Mouse (Mus musculus) midbrain, embryonic 15.5 days (tissue): ENCODE measurements at regions not wholly inside any gene's neighbourhood (a gene's known extent, or its start where the extent isn't known, plus 50 kb on each side); places are given as distances from the start of the nearest gene placed in this dataset.

Source experiments
- ATAC-seq: fragments of 200-750 bp; cut with Nextera tagmentation; replicated peaks from 2 replicates; pipeline ENCODE4 v1.8.0; 2017; ENCODE audit warnings: moderate TSS enrichment
- H3K27ac ChIP-seq: fragments of 300-500 bp; sonication (generic); 2 replicates; pipeline ENCODE4 v1.5.1; 2015; ENCODE audit warnings: mild to moderate bottlenecking, inconsistent platforms
- H3K27me3 ChIP-seq: fragments of 300-500 bp; sonication (generic); replicated peaks from 2 replicates; pipeline ENCODE4 v1.6.1; 2015; ENCODE audit warnings: inconsistent platforms
- H3K36me3 ChIP-seq: fragments of 300-500 bp; sonication (generic); replicated peaks from 2 replicates; pipeline ENCODE4 v1.6.1; 2015; ENCODE audit warnings: inconsistent platforms
- H3K4me1 ChIP-seq: fragments of 300-500 bp; sonication (generic); 2 replicates; pipeline ENCODE4 v1.6.1; 2015; ENCODE audit warnings: inconsistent platforms
- H3K4me2 ChIP-seq: fragments of 300-500 bp; sonication (generic); 2 replicates; pipeline ENCODE4 v1.6.1; 2015; ENCODE audit warnings: inconsistent platforms, mild to moderate bottlenecking, moderate library complexity
- H3K4me3 ChIP-seq: fragments of 300-500 bp; sonication (generic); 2 replicates; pipeline ENCODE4 v1.5.1; 2015; ENCODE audit warnings: mild to moderate bottlenecking, inconsistent platforms
- H3K9ac ChIP-seq: fragments of 300-500 bp; sonication (generic); 2 replicates; pipeline ENCODE4 v1.6.1; 2015; ENCODE audit warnings: mild to moderate bottlenecking, inconsistent platforms
- H3K9me3 ChIP-seq: fragments of 300-500 bp; sonication (generic); 2 replicates; pipeline ENCODE4 v1.6.1; 2016; ENCODE audit warnings: inconsistent platforms
- WGBS: fragments of 180-500 bp; shearing (Covaris S2); methylation state at CpG from one replicate; pipeline ENCODE4 v1.1.7; 2015; ENCODE audit warnings: mixed read lengths; 5-methylcytosine and 5-hydroxymethylcytosine counted together

DNA sequence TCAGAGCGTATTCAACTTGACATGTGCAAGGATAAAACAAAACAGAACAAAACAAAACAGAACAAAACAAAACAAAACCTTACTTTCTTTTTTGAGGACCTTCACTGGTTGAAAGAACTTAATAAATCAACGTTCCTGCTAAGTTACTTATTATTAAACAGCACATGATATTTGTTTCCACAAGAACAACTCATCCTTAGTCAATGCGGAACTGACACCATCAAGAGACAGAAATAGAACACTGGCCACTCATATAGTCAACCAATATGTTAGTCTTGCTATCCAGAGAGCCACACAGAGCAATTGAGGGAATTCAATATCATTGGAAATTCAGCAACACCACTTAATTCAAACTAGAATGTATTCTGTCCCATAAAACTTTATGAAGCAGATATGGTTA is 132.4 kb downstream of the Ifng start:
- no peaks in the 10 kb centered on the region for H3K9me3 ChIP-seq
- no peak overlapping the region for H3K4me3 ChIP-seq
- H3K9ac ChIP-seq: no peak overlapping the region
- H3K4me2 ChIP-seq: no peak overlapping the region
- no peaks in the 10 kb centered on the region for H3K27me3 ChIP-seq
- 85% methylated on average over 3 of the region's 3 CpGs for WGBS
- no peak overlapping the region for H3K27ac ChIP-seq
- no peak for ATAC-seq
- no peaks in the 10 kb centered on the region for H3K4me1 ChIP-seq
- H3K36me3 ChIP-seq: no peaks in the 10 kb centered on the region

DNA sequence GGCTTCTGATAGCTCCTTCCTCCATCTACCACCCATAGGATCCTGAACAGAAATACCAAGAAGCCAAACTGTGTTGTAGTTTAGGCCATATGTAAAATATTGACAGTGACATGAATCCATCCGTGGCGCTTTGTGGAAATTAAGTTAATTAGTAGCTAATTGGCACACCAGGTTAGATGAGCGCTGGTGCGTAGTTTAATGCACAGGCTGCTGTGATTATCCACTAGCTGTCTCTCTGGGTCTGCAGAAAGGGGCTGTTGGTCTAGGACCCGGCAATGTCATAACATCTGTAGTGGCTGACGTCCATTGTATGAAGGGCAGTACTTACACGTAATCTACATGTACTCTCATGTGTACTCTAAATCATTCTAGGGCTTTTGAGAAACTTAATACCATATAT is 134.7 kb downstream of the Ifng start:
- H3K27ac ChIP-seq: no peak overlapping the region
- H3K4me1 ChIP-seq: no peaks in the 10 kb centered on the region
- H3K27me3 ChIP-seq: no peaks in the 10 kb centered on the region
- no peaks in the 10 kb centered on the region for H3K9me3 ChIP-seq
- no peak overlapping the region for H3K9ac ChIP-seq
- H3K36me3 ChIP-seq: no peaks in the 10 kb centered on the region
- ATAC-seq: no peak
- H3K4me3 ChIP-seq: no peak overlapping the region
- no peak overlapping the region for H3K4me2 ChIP-seq
- WGBS: 90% methylated on average over 7 of the region's 7 CpGs

DNA sequence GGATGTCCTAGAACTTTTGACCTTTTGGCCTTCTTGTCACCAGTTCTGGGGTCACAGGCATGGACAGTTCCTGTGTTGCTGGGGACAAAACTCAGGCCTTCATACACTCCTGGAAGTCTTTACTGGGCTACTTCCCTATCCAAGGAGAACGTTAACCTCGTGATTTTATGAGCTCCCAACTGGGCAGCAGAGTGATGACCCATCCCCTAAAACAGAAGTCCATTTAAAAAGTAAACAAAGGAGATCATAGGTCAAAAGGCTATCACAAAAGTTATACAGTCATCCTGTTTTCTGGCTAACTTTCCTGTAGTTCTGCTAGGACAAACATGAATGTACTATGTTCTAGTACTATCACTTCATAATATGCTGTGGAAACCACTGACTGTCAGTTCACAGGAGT is 140.5 kb downstream of the Ifng start:
- ATAC-seq: no peak
- Histone ChIP-seq H3K4me1 (no peaks in the 10 kb centered on the region), H3K9ac (no peak overlapping the region), H3K27me3 (no peaks in the 10 kb centered on the region), H3K27ac (no peak overlapping the region), H3K4me2 (no peak overlapping the region), H3K4me3 (no peak overlapping the region), H3K36me3 (no peaks in the 10 kb centered on the region), H3K9me3 (no peaks in the 10 kb centered on the region)
- 82% methylated on average over 2 of the region's 2 CpGs for WGBS

DNA sequence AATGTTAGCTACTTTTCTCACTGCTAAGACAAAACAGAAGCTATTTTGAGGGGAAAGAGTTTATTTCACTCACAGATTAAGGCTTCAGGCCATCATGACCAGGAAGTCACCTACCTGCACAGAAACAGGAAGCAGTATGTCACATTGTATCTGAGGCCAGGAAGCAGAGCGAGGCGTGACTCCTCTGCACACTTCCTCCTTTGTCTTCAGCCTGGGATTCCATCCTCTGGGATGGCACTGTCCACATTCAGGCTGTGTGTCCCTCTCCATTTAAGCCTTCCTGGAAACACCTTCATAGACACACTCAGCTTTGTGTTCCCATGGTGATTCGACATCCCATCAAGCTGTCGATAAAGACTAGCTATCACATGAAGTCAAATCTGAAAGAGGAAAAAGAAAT is 145.0 kb downstream of the Ifng start:
- no peak overlapping the region for H3K9ac ChIP-seq
- H3K36me3 ChIP-seq: no peaks in the 10 kb centered on the region
- H3K4me1 ChIP-seq: no peaks in the 10 kb centered on the region
- H3K27me3 ChIP-seq: no peaks in the 10 kb centered on the region
- no peak overlapping the region for H3K4me2 ChIP-seq
- 88% methylated on average over 4 of the region's 4 CpGs for WGBS
- no peak for ATAC-seq
- no peaks in the 10 kb centered on the region for H3K9me3 ChIP-seq
- H3K27ac ChIP-seq: no peak overlapping the region
- no peak overlapping the region for H3K4me3 ChIP-seq

DNA sequence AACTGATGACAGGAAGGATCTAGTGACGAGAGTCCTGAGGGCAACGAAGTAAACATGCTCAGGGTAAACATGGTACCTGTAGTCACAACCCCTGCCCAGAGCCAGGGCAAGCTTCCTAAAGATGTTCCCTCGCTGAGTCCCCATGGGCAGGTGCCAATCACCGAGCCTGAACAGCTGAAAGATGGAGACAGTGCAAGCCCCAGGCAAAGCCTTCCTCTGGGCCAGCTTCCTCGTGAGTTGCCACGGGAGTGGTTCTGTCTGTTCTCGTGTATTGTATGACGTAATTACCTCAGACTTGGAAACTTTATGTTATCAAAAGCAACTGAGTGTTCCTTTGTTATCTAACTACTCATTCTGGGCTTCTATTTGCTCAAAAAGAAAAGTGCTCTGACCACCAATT is 147.4 kb downstream of the Ifng start:
- Histone ChIP-seq H3K4me2 (no peak overlapping the region), H3K36me3 (no peaks in the 10 kb centered on the region), H3K9me3 (no peaks in the 10 kb centered on the region), H3K4me1 (no peaks in the 10 kb centered on the region), H3K9ac (no peak overlapping the region), H3K27ac (no peak overlapping the region), H3K27me3 (no peaks in the 10 kb centered on the region), H3K4me3 (no peak overlapping the region)
- no peak for ATAC-seq
- WGBS: 75% methylated on average over 8 of the region's 8 CpGs

DNA sequence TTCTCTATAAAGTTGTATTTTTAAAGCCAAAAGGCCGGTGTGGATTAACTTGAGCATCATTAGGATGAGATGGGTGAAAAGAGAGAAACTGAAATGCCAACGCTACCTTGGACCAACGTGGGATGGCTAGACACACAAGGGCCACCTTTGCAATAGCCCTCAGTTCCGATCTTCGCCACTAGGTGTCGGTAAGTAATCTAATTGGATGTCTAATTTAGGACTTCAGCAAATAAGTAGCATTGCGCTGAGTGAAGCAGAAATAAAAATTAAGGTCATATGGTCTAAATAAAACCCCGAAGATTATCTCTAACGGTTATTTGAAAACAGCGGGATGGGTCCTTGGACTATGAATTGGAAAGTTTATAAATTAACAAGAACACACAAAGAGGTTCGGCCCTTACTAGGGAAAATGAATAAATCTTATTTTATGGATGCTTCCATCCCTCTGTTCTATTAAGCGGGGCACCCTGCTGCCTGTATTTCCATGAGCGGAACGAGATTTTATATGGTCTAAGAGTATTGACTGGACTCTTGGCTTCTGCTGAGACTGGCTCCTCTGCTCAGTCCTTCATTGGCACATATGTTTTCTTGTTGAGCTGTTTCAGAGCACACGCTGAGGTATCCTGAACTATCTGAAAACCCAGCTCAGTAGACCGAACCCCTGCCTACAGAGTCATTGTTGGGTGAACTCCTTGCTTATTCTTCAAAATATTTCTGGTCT is 152.0 kb downstream of the Ifng start:
- Histone ChIP-seq H3K27ac (no peak overlapping the region), H3K9me3 (no peaks in the 10 kb centered on the region), H3K9ac (no peak overlapping the region), H3K4me3 (no peak overlapping the region), H3K27me3 (no peaks in the 10 kb centered on the region), H3K4me2 (no peak overlapping the region), H3K4me1 (no peaks in the 10 kb centered on the region), H3K36me3 (no peaks in the 10 kb centered on the region)
- no peak for ATAC-seq
- WGBS: 38% methylated on average over 16 of the region's 16 CpGs

DNA sequence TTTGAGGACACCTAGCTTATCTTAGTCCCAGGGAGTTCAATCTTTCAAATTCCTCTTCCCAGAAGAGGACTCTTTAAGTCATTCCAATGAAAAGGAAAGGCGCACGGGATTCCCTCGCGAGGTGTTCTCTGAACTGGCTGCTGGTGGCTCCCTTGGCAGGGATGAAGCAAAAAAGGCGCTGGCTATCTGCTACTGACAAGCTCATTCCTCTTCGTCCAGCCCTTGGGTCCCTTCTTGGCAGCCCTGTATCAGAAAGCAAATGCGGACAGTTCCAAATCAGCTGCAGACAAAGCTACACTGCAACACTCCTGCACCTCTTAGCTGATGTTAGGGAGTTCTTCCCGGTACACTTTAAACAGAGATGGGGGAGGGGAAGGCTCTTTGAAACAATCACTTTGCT is 155.4 kb downstream of the Ifng start:
- H3K4me2 ChIP-seq: no peak overlapping the region
- no peak overlapping the region for H3K9ac ChIP-seq
- H3K9me3 ChIP-seq: no peaks in the 10 kb centered on the region
- no peaks in the 10 kb centered on the region for H3K4me1 ChIP-seq
- H3K27ac ChIP-seq: no peak overlapping the region
- no peak overlapping the region for H3K4me3 ChIP-seq
- WGBS: 56% methylated on average over 8 of the region's 8 CpGs
- no peaks in the 10 kb centered on the region for H3K27me3 ChIP-seq
- H3K36me3 ChIP-seq: no peaks in the 10 kb centered on the region
- ATAC-seq: no peak

DNA sequence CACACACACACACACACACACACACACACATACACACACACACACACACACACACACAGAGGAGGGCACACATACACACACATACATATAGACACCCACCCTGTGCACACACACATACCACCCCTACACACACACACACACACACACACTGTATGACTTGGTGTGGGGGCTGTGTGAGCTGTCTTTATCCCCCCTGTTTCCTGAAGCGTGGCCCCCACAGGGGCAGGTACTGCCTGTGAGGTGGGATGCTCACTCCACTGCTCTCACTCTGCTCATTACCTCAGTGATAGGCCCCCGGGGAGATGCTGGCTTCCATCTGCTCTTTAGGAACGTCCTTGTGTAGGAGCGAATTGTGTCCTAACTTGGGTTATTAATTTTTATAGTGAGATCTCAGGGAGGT is 157.7 kb downstream of the Ifng start:
- H3K27me3 ChIP-seq: no peaks in the 10 kb centered on the region

DNA sequence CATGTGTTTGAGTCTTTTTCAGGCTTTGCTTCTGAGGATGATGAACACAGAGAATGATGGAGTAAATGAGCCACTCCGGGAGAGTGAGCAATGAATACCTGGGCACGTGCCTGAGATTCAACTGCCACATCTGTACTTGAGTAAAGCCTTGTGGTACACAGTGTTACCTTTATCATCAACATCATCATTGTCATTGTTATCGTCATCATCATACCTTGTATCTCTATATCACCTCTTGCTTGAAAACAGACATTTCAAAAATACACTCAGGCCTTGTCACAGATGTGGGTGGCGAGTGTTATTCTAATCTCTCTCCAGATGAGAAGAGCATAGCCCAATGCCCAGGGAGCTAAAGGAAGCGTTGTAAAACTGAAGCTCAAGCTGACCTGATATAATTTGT is 158.4 kb downstream of the Ifng start:
- Histone ChIP-seq H3K9me3 (no peaks in the 10 kb centered on the region), H3K27me3 (no peaks in the 10 kb centered on the region), H3K36me3 (no peaks in the 10 kb centered on the region), H3K4me3 (no peak overlapping the region), H3K27ac (no peak overlapping the region), H3K4me2 (no peak overlapping the region), H3K9ac (no peak overlapping the region), H3K4me1 (no peaks in the 10 kb centered on the region)
- ATAC-seq: no peak
- 91% methylated on average over 5 of the region's 5 CpGs for WGBS

More for the DNA sequence above, 157.7 kb downstream of the Ifng start:
- no peaks in the 10 kb centered on the region for H3K36me3 ChIP-seq
- H3K9me3 ChIP-seq: no peaks in the 10 kb centered on the region
- H3K27ac ChIP-seq: no peak overlapping the region
- WGBS: 73% methylated on average over 4 of the region's 4 CpGs
- no peak overlapping the region for H3K9ac ChIP-seq
- no peak for ATAC-seq
- H3K4me2 ChIP-seq: no peak overlapping the region
- no peak overlapping the region for H3K4me3 ChIP-seq
- H3K4me1 ChIP-seq: no peaks in the 10 kb centered on the region

DNA sequence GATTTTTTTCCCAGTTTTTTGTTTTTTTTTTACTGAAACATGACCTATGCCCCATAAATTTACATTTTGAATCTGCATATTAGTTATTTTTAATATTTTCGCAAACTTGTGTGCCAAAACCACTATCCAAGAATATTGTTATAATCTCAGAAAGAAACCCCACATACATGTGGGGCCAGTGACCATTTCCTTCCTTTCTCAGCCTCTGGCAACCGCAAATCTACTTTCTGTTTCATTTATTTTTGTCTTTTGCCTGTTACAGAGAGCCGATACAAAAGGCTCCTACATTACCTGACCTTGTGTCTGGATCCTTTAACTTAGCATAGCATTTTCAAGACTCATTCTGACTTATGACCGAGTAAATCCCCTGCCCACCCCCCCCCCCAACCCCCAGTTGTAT is 158.8 kb downstream of the Ifng start:
- 89% methylated on average over 4 of the region's 4 CpGs for WGBS
- Histone ChIP-seq H3K4me3 (no peak overlapping the region), H3K4me2 (no peak overlapping the region), H3K9me3 (no peaks in the 10 kb centered on the region), H3K9ac (no peak overlapping the region), H3K4me1 (no peaks in the 10 kb centered on the region), H3K36me3 (no peaks in the 10 kb centered on the region), H3K27ac (no peak overlapping the region), H3K27me3 (no peaks in the 10 kb centered on the region)
- ATAC-seq: no peak

DNA sequence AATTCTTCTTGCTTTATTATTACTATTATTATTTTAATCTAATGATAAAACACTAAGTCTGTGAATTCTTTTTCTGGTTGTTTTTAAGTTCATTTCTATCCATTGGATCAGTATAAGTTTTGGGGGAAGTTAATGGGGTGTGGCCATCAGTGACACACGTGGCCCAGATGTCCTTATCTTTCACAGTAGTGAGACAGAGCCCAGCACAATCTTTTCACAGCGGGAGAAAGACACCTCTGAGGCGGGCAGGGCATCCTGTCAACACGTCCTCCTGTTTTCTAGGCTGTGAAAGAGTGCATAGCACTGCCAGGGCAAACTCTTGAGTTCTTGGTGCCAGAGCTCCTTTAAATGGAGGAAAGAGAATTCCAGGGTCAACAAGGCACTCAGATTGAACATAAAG is 162.1 kb downstream of the Ifng start:
- no peaks in the 10 kb centered on the region for H3K36me3 ChIP-seq
- H3K4me2 ChIP-seq: no peak overlapping the region
- no peak overlapping the region for H3K4me3 ChIP-seq
- H3K4me1 ChIP-seq: no peaks in the 10 kb centered on the region
- H3K9ac ChIP-seq: no peak overlapping the region
- no peaks in the 10 kb centered on the region for H3K27me3 ChIP-seq
- no peak overlapping the region for H3K27ac ChIP-seq
- 80% methylated on average over 4 of the region's 4 CpGs for WGBS
- no peaks in the 10 kb centered on the region for H3K9me3 ChIP-seq
- no peak for ATAC-seq

DNA sequence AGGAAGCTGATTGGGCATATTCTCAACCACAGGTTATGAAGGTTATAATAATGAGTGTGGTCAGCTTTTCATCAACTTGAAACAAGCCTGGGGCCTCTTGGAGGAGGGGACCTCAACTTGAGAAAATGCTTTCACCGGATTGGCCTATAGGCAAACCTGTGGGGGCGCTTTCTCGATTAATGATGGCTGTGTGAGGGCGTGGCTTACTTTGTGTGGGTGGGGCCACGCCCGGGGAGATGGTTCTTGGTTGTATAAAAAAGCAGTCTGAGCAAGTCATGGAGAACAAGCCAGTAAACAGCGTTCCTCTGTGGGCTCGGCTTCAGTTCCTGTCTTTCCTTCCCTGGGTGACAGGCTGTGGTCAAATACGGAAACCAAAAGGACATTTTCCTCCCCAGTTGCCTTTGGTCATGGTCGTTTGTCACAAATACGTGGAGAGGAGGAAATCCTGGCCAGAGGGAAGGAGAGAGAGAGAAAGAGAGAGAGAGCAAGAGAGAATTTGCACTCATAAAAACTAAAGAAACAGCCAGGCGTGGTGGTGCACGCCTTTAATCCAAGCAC is 163.1 kb downstream of the Ifng start:
- Histone ChIP-seq H3K4me1 (no peaks in the 10 kb centered on the region), H3K27ac (no peak overlapping the region), H3K9me3 (no peaks in the 10 kb centered on the region), H3K9ac (no peak overlapping the region), H3K4me2 (no peak overlapping the region), H3K4me3 (no peak overlapping the region), H3K36me3 (no peaks in the 10 kb centered on the region), H3K27me3 (no peaks in the 10 kb centered on the region)
- 82% methylated on average over 13 of the region's 13 CpGs for WGBS
- ATAC-seq: no peak

DNA sequence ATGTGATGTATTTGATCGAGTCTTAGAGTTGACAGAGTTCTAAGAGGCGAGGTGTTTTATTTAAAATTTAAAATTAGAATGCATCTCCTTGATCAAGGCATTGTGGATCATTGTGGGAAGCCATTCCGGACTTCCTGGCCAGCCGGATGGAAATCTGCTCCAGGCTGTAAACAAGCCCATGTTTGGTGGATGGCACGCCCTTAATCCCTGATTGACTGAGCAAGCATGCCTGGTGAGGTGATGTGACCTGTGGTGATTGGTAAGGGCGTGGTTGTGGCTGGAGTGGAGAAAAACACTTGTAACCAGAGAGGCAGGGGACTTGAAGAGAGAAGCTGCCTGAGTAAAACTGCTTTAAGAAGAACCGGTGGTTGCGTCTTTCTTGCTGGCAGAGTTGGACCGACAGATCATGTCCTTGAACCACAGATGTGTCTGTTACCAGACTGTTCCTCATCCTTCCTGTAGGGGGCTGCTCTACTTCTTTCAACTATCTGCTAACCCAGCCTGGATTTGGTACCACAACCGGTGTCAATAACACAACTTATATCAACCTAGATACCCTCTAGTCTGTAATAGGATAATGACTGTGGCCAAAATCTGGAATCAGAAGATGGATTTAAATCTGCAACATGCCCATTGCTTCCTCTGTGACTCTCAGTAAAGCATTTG is 164.4 kb downstream of the Ifng start:
- H3K4me3 ChIP-seq: no peak overlapping the region
- H3K27ac ChIP-seq: no peak overlapping the region
- no peaks in the 10 kb centered on the region for H3K4me1 ChIP-seq
- ATAC-seq: no peak
- no peaks in the 10 kb centered on the region for H3K9me3 ChIP-seq
- 92% methylated on average over 10 of the region's 10 CpGs for WGBS
- no peaks in the 10 kb centered on the region for H3K36me3 ChIP-seq
- no peak overlapping the region for H3K4me2 ChIP-seq
- no peak overlapping the region for H3K9ac ChIP-seq
- no peaks in the 10 kb centered on the region for H3K27me3 ChIP-seq
